Mouse (Mus musculus): ENCODE measurements around the gene Ccr10.
A peak's percentile ranks its signal among the peaks of the same experiment; 100 is the strongest.

Gene Ccr10

GRCm38 (mm10) chr11:101174851-101175628, at the start of gene Ccr10:
Gene Ccr10 (minus strand): TSS chr11:101175443.
- peak; percentile 60 to 62 for DNase-seq

GRCm38 (mm10) chr11:101224337-101224736, 49.1 kb upstream of the Ccr10 start:
- no peak for DNase-seq

- no peak for DNase-seq
Observed at GRCm38 (mm10) chr11:101221306-101221986, 46.2 kb upstream of the Ccr10 start.

GRCm38 (mm10) chr11:101220853-101221252, 45.6 kb upstream of the Ccr10 start:
- DNase-seq = no peak

GRCm38 (mm10) chr11:101218436-101219055, 43.3 kb upstream of the Ccr10 start:
- no peak for DNase-seq

- DNase-seq = no peak
Observed at GRCm38 (mm10) chr11:101216936-101217335, 41.7 kb upstream of the Ccr10 start.

- DNase-seq = peak in 1 of 2 experiments; percentile 38
Observed at GRCm38 (mm10) chr11:101211970-101212369, 36.7 kb upstream of the Ccr10 start.

GRCm38 (mm10) chr11:101200986-101201385, 25.7 kb upstream of the Ccr10 start:
- DNase-seq = peak; percentile 76 to 85

GRCm38 (mm10) chr11:101199555-101199954, 24.3 kb upstream of the Ccr10 start:
- no peak for DNase-seq

- DNase-seq = no peak
Observed at GRCm38 (mm10) chr11:101196175-101196574, 20.9 kb upstream of the Ccr10 start.

- DNase-seq = no peak
Observed at GRCm38 (mm10) chr11:101195571-101195970, 20.3 kb upstream of the Ccr10 start.

- DNase-seq = no peak
Observed at GRCm38 (mm10) chr11:101195101-101195500, 19.9 kb upstream of the Ccr10 start.

GRCm38 (mm10) chr11:101194643-101195042, 19.4 kb upstream of the Ccr10 start:
- DNase-seq = no peak

- peak; percentile 32 to 41 for DNase-seq
Observed at GRCm38 (mm10) chr11:101194137-101194536, 18.9 kb upstream of the Ccr10 start.

- peak in 1 of 2 experiments; percentile 49 for DNase-seq
Observed at GRCm38 (mm10) chr11:101193076-101193475, 17.8 kb upstream of the Ccr10 start.

- DNase-seq = peak; percentile 42 to 63
Observed at GRCm38 (mm10) chr11:101192646-101193045, 17.4 kb upstream of the Ccr10 start.

GRCm38 (mm10) chr11:101191919-101192470, 16.8 kb upstream of the Ccr10 start:
- DNase-seq = peak in 1 of 2 experiments; percentile 42

GRCm38 (mm10) chr11:101190913-101191907, 16.0 kb upstream of the Ccr10 start:
- DNase-seq = peak; percentile 48 to 50

GRCm38 (mm10) chr11:101190181-101190912, 15.1 kb upstream of the Ccr10 start:
- peak; percentile 37 to 45 for DNase-seq

GRCm38 (mm10) chr11:101189495-101190180, 14.4 kb upstream of the Ccr10 start:
- DNase-seq = peak; percentile 87 to 97

Measured in cerebellum, adult 18-20 months (tissue).